Mouse (Mus musculus) heart, embryonic 11.5 days (tissue): ENCODE results near the gene Oas2. TPM values are rescaled to one million over a fixed set of nuclear protein-coding genes. Genes with fewer than 3 reads are reported as not detected.
A peak's percentile ranks its signal among the peaks of the same experiment; 100 is the strongest.

Experiments used
- ATAC-seq: fragments of 200-750 bp; cut with Nextera tagmentation; replicated peaks from 2 replicates; pipeline ENCODE4 v1.8.0; 2017; ENCODE audit warnings: moderate library complexity; ENCODE audit not compliant: insufficient number of reproducible peaks, low FRiP score, low TSS enrichment
- H3K27ac ChIP-seq: fragments of 300-500 bp; sonication (generic); 2 replicates; pipeline ENCODE4 v1.5.1; 2014; ENCODE audit warnings: mild to moderate bottlenecking, low read depth, low read length
- H3K27me3 ChIP-seq: fragments of 300-500 bp; sonication (generic); 2 replicates; pipeline ENCODE4 v1.6.1; 2014; ENCODE audit warnings: mild to moderate bottlenecking, low read length, mixed read lengths; ENCODE audit not compliant: control insufficient read depth, insufficient read depth
- H3K36me3 ChIP-seq: fragments of 300-500 bp; sonication (generic); 2 replicates; pipeline ENCODE4 v1.6.1; 2014; ENCODE audit warnings: mild to moderate bottlenecking, low read length, moderate library complexity, mixed read lengths; ENCODE audit not compliant: control insufficient read depth, insufficient read depth
- H3K4me1 ChIP-seq: fragments of 300-500 bp; sonication (generic); 2 replicates; pipeline ENCODE4 v1.6.1; 2014; ENCODE audit warnings: low read length; ENCODE audit not compliant: control insufficient read depth, insufficient read depth
- H3K4me2 ChIP-seq: fragments of 300-500 bp; sonication (generic); 2 replicates; pipeline ENCODE4 v1.6.1; 2014; ENCODE audit warnings: mild to moderate bottlenecking, moderate library complexity
- H3K4me3 ChIP-seq: fragments of 300-500 bp; sonication (generic); 2 replicates; pipeline ENCODE4 v1.5.1; 2014; ENCODE audit warnings: low read depth, low read length
- H3K9ac ChIP-seq: fragments of 300-500 bp; sonication (generic); 2 replicates; pipeline ENCODE4 v1.6.1; 2014; ENCODE audit warnings: mild to moderate bottlenecking, low read depth, low read length, moderate library complexity
- H3K9me3 ChIP-seq: fragments of 300-500 bp; sonication (generic); replicated peaks from 2 replicates; pipeline ENCODE4 v1.6.1; 2016; ENCODE audit warnings: low read length; ENCODE audit not compliant: control insufficient read depth
- WGBS: fragments of 180-500 bp; shearing (Covaris S2); extraction: QIAGEN DNeasy Blood & Tissue Kit; methylation state at CpG from one replicate; pipeline ENCODE4 v1.1.7; 2014; ENCODE audit not compliant: insufficient replicate concordance; 5-methylcytosine and 5-hydroxymethylcytosine counted together
- polyA plus RNA-seq: library from polyadenylated mRNA; unstranded; fragments of >200 nt; fragmentation: Nextera tagmentation; extraction: Ambion mirVana; gene quantifications from 2 replicates; pipeline ENCODE4 v1.2.1, GENCODE M21; 2014

The Oas2 gene
- polyA plus RNA-seq, 1 experiment from 2014 or later, result 0.13 TPM

DNA sequence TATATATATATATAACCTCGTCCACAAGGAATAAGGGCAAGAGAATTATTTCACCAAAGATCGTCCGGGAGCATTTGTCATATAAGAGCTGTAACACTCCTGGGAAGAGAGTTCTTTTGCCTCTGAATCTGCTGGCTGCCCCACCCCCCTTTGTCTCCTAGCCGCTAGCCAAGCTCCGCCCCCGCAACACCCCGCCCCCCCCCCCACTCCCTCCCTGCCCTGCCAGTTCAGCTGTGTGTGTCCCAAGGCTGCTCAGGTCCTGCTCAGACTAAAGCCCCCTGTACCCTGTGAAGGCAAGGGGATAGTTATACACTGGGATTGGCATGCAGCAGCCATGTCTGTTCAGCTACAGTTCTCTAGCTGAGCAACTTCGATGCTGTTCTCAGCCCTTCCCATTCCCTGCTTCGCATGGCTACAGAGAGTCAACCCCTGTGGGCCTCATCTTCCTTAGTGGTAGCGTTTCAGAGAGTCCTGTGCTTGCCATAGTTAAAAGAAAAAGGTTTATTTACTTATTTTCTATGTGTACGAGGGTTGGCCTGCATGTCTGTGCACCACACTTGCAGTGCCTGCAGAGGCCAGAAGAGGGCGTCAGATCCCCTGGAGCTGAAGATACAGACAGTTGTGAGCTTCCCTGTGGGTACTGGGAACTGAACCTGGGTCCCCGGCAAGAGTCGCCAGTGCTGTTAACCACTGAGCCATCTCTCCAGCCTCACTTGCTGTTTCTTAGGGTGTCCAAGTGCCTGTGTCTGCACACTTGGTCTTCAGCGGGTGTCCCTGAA lies 30.9 kb downstream of the Oas2 start:
- Histone ChIP-seq H3K9me3 (no peaks in the 10 kb centered on the region), H3K4me3 (no peak overlapping the region), H3K4me1 (no peaks in the 10 kb centered on the region), H3K27ac (no peak overlapping the region), H3K27me3 (peaks cover 17% of the 10 kb centered on the region), H3K9ac (no peak overlapping the region), H3K4me2 (no peak overlapping the region), H3K36me3 (no peaks in the 10 kb centered on the region)
- no peak for ATAC-seq
- 61% methylated on average over 14 of the region's 15 CpGs for WGBS

GRCm38 (mm10) chr5:120717136-120717535 lies 32.5 kb downstream of the Oas2 start:
- no peak overlapping the region for H3K4me2 ChIP-seq
- H3K4me1 ChIP-seq, result no peaks in the 10 kb centered on the region
- H3K9ac ChIP-seq, result no peak overlapping the region
- no peak overlapping the region for H3K4me3 ChIP-seq
- no peak overlapping the region for H3K27ac ChIP-seq
- no peak for ATAC-seq
- no peaks in the 10 kb centered on the region for H3K9me3 ChIP-seq
- H3K36me3 ChIP-seq, result no peaks in the 10 kb centered on the region
- 66% methylated on average over 10 of the region's 10 CpGs for WGBS
- peaks cover 33% of the 10 kb centered on the region for H3K27me3 ChIP-seq

- H3K4me3 ChIP-seq, result no peak overlapping the region
- no peak overlapping the region for H3K27ac ChIP-seq
- no peak overlapping the region; the same call in 1 of the 2 replicates for H3K4me2 ChIP-seq
- H3K4me1 ChIP-seq, result peaks cover 15% of the 10 kb centered on the region
- no peaks in the 10 kb centered on the region for H3K9me3 ChIP-seq
- H3K36me3 ChIP-seq, result no peaks in the 10 kb centered on the region
- peaks cover 61% of the 10 kb centered on the region for H3K27me3 ChIP-seq
- H3K9ac ChIP-seq, result no peak overlapping the region
- 3% methylated on average over 16 of the region's 16 CpGs for WGBS
- ATAC-seq, result no peak
These were observed 35.3 kb downstream of the Oas2 start for GRCm38 (mm10) chr5:120714314-120714713.

GRCm38 (mm10) chr5:120712721-120713120 lies 36.9 kb downstream of the Oas2 start:
- H3K4me3 ChIP-seq, result no peak overlapping the region
- no peaks in the 10 kb centered on the region for H3K9me3 ChIP-seq
- no peak overlapping the region for H3K27ac ChIP-seq
- peaks cover 77% of the 10 kb centered on the region for H3K27me3 ChIP-seq
- H3K4me2 ChIP-seq, result no peak overlapping the region
- no peak overlapping the region for H3K9ac ChIP-seq
- H3K36me3 ChIP-seq, result no peaks in the 10 kb centered on the region
- H3K4me1 ChIP-seq, result peaks cover 15% of the 10 kb centered on the region
- WGBS, result 66% methylated on average over 8 of the region's 8 CpGs
- no peak for ATAC-seq

GRCm38 (mm10) chr5:120711827-120712226 lies 37.8 kb downstream of the Oas2 start, which contains the start of gene Dtx1:
Gene Dtx1 (minus strand): TSS chr5:120711927.
- Histone ChIP-seq H3K4me2 (peak within 1 kb of the TSS; percentile 66), H3K4me1 (peaks cover 15% of the 10 kb centered on the region), H3K36me3 (no peaks in the 10 kb centered on the region), H3K9me3 (no peaks in the 10 kb centered on the region), H3K27ac (no peak within 1 kb of the TSS), H3K27me3 (peaks cover 85% of the 10 kb centered on the region), H3K4me3 (peak within 1 kb of the TSS; percentile 42), H3K9ac (peak within 1 kb of the TSS; percentile 22; the same call in 1 of the 2 replicates)
- WGBS, result 36% methylated on average over 3 of the region's 3 CpGs
- no peak for ATAC-seq

GRCm38 (mm10) chr5:120711416-120711815 lies 38.2 kb downstream of the Oas2 start:
- Histone ChIP-seq H3K9ac (peak overlapping the region; percentile 22; the same call in 1 of the 2 replicates), H3K27ac (no peak overlapping the region)
- WGBS, result 3% methylated on average over 39 of the region's 43 CpGs

DNA sequence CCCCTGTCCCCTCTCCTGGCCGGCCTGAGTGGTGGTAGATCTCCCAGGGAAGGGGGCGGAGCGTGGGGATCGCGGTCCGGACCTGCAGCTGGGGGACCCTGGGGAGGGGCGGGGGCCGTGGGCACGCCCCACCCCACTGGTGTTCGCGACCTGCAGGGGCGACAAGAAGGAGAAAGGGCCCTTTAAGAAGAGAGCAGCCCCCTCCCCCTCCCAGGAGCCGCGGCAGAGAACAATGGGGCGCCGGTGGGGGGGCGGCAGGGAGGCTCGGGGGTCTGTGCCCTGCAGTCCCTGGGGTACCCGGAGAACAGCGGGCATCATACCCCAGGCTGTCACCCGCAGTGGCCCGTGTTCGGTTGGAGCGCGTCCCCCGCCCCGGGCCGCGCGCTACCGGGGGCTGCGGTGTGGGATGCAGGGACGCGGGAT lies 38.8 kb downstream of the Oas2 start:
- 3% methylated on average over 30 of the region's 34 CpGs for whole genome bisulfite sequencing
- no peaks in the 10 kb centered on the region for H3K36me3 ChIP-seq
- no peaks in the 10 kb centered on the region for H3K9me3 ChIP-seq
- peaks cover 87% of the 10 kb centered on the region for H3K27me3 ChIP-seq
- peak overlapping the region; percentile 42 for H3K4me3 ChIP-seq
- peaks cover 15% of the 10 kb centered on the region for H3K4me1 ChIP-seq
- ATAC-seq, result no peak
- H3K4me2 ChIP-seq, result peak overlapping the region; percentile 66
- H3K9ac ChIP-seq, result no peak overlapping the region
- no peak overlapping the region for H3K27ac ChIP-seq

More at GRCm38 (mm10) chr5:120711416-120711815, 38.2 kb downstream of the Oas2 start:
- H3K27me3 ChIP-seq, result peaks cover 85% of the 10 kb centered on the region
- peak overlapping the region; percentile 66 for H3K4me2 ChIP-seq
- H3K9me3 ChIP-seq, result no peaks in the 10 kb centered on the region
- no peaks in the 10 kb centered on the region for H3K36me3 ChIP-seq
- ATAC-seq, result no peak
- H3K4me1 ChIP-seq, result peaks cover 15% of the 10 kb centered on the region
- H3K4me3 ChIP-seq, result peak overlapping the region; percentile 42

- Histone ChIP-seq H3K9ac (no peak overlapping the region), H3K4me2 (peak overlapping the region; percentile 66), H3K9me3 (no peaks in the 10 kb centered on the region), H3K4me3 (peak overlapping the region; percentile 42), H3K27me3 (peaks cover 88% of the 10 kb centered on the region), H3K36me3 (no peaks in the 10 kb centered on the region), H3K27ac (no peak overlapping the region), H3K4me1 (peaks cover 15% of the 10 kb centered on the region)
- 4% methylated on average over 40 of the region's 40 CpGs for whole genome bisulfite sequencing
- 0 out of 2 replicates have a peak, but pooled peaks have one; percentile 20 for ATAC-seq
These were observed 39.4 kb downstream of the Oas2 start for GRCm38 (mm10) chr5:120710161-120710825.
